Mouse (Mus musculus) adrenal gland, postnatal 4 days (tissue): ENCODE results near the gene Ryr1. TPM values are rescaled to one million over a fixed set of nuclear protein-coding genes. Genes with fewer than 3 reads are reported as not detected.

Source experiments
- DNase-seq, 2 experiments: peaks; one replicate each; pipeline ENCODE4 v3.0.0; 2021 to 2022; ENCODE audit warnings: low spot score in 2 of 2, mixed read lengths in 2 of 2
- long read RNA-seq, 2 experiments: library from polyadenylated mRNA; stranded (forward); transcript quantifications; one replicate each; pipeline ENCODE4 v2.0.0; 2021
- total RNA-seq, 2 experiments: library from RNA; stranded (reverse); gene quantifications; 2 replicates each; pipeline ENCODE4 v1.2.3; 2021

Ryr1 gene
- total RNA-seq = 10 to 100 TPM in 1 of 2 experiments, 1 to 10 TPM in 1; 5.9 to 15.1 TPM
- long read RNA-seq, experiment 1, partial matches to known transcripts = 6 of 6 reads
- long read RNA-seq, experiment 1, other reads (novel, unspliced or antisense) = 0 of 6 reads
- long read RNA-seq, experiment 2, partial matches to known transcripts = 2 of 3 reads
- long read RNA-seq, experiment 2, other reads (novel, unspliced or antisense) = 1 of 3 reads

- peak; percentile 27 to 45 for DNase-seq
Observed at GRCm38 (mm10) chr7:29124970-29125369, at the start of gene Ryr1. Gene Ryr1 (minus strand): TSS chr7:29125179.

GRCm38 (mm10) chr7:29172390-29173016 lies 47.5 kb upstream of the Ryr1 start:
- no peak for DNase-seq

GRCm38 (mm10) chr7:29171562-29172097 lies 46.7 kb upstream of the Ryr1 start:
- no peak for DNase-seq

GRCm38 (mm10) chr7:29170755-29171561 lies 46.0 kb upstream of the Ryr1 start:
- DNase-seq = no peak

GRCm38 (mm10) chr7:29170066-29170754 lies 45.2 kb upstream of the Ryr1 start, which contains the start of the genes Ggn and Spred3:
Gene Ggn (plus strand): TSS chr7:29170210.
Gene Spred3 (minus strand): TSS chr7:29170411.
- DNase-seq = peak; percentile 34 to 61

- peak; percentile 53 for DNase-seq
Observed at GRCm38 (mm10) chr7:29169231-29170065, 44.5 kb upstream of the Ryr1 start.

- no peak for DNase-seq
Observed at GRCm38 (mm10) chr7:29168791-29169230, 43.8 kb upstream of the Ryr1 start.

- DNase-seq = no peak
Observed at GRCm38 (mm10) chr7:29168121-29168695, 43.2 kb upstream of the Ryr1 start.

- no peak for DNase-seq
Observed at GRCm38 (mm10) chr7:29167656-29168055, 42.7 kb upstream of the Ryr1 start.

- no peak for DNase-seq
Observed at GRCm38 (mm10) chr7:29162750-29163525, 38.0 kb upstream of the Ryr1 start.

GRCm38 (mm10) chr7:29162294-29162693 lies 37.3 kb upstream of the Ryr1 start:
- DNase-seq = no peak

GRCm38 (mm10) chr7:29158264-29158663 lies 33.3 kb upstream of the Ryr1 start:
- DNase-seq = no peak

GRCm38 (mm10) chr7:29155838-29156782 lies 31.1 kb upstream of the Ryr1 start, which contains the start of gene Fam98c:
Gene Fam98c (minus strand): TSS chr7:29156234.
- DNase-seq = peak; percentile 48 to 65

GRCm38 (mm10) chr7:29155196-29155837 lies 30.3 kb upstream of the Ryr1 start:
- DNase-seq = peak; percentile 70 to 75

- DNase-seq = no peak
Observed at GRCm38 (mm10) chr7:29154018-29154720, 29.2 kb upstream of the Ryr1 start.

GRCm38 (mm10) chr7:29151486-29151885 lies 26.5 kb upstream of the Ryr1 start:
- no peak for DNase-seq

- DNase-seq = no peak
Observed at GRCm38 (mm10) chr7:29148771-29149170, 23.8 kb upstream of the Ryr1 start.
